Comparison of ENCODE assay signal across 20 mouse cellular contexts in the genomic region with DNA sequence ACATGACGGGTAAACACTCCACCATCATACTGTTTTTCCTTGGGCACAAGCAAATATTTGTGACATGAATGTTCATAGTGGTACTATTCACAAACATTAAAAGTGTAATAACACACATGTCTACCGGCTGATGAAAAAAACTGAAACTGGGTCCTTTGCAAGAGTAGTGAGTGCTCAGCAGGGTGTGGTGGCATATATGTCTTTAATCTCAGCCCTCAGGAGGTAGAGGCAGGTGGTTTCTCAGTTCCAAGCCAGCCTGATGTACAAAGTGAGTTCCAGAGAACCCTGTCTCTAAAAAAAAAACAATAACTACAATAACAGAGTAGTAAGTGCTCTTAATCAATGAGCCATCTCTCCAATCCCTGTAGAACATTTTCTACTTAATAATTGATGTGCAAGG. TPM values are rescaled to one million over a fixed set of nuclear protein-coding genes. Genes with fewer than 3 reads are reported as not detected.
"Had no signal": no experiment of that assay in that cellular context is flagged by ENCODE, and none has a peak within 500 bp of the region (broad histone marks: within the 10 kb centered on the region; RNA-seq: fewer than 3 reads in every experiment).

No protein-coding gene starts in this region.

- H3K4me2 ChIP-seq: lung, embryonic 14.5 days; midbrain, embryonic 12.5 days; neural tube, embryonic 13.5 days; neural tube, embryonic 15.5 days had no signal

- H3K9ac ChIP-seq: lung, embryonic 14.5 days; midbrain, embryonic 12.5 days; neural tube, embryonic 13.5 days; neural tube, embryonic 15.5 days had no signal

- H3K27me3 ChIP-seq: midbrain, embryonic 12.5 days; neural tube, embryonic 13.5 days; neural tube, embryonic 15.5 days had no signal

- ATAC-seq: midbrain, embryonic 16.5 days had no signal

- DNase-seq: lung, adult 18-20 months; lung, embryonic 14.5 days; lung, postnatal 10 days; lung, postnatal 4 days; midbrain, embryonic 14.5 days; retina, postnatal 1 day; right cerebral cortex, adult 18-20 months; right cerebral cortex, postnatal 25 days; right cerebral cortex, postnatal 4 days; spleen, adult 18-20 months; thymus, adult 18-20 months; thymus, postnatal 14 days; thymus, postnatal 36 days had no signal

- H3K4me1 ChIP-seq: midbrain, embryonic 10.5 days; midbrain, embryonic 12.5 days; neural tube, embryonic 13.5 days; neural tube, embryonic 15.5 days had no signal

- H3K4me3 ChIP-seq: midbrain, embryonic 10.5 days; midbrain, embryonic 12.5 days; myocyte; neural tube, embryonic 13.5 days; neural tube, embryonic 15.5 days had no signal

- H3K9me3 ChIP-seq: midbrain, embryonic 10.5 days; midbrain, embryonic 12.5 days; neural tube, embryonic 13.5 days; neural tube, embryonic 15.5 days had no signal

- H3K36me3 ChIP-seq: midbrain, embryonic 10.5 days; midbrain, embryonic 12.5 days; neural tube, embryonic 13.5 days; neural tube, embryonic 15.5 days had no signal

- H3K27ac ChIP-seq: midbrain, embryonic 10.5 days; midbrain, embryonic 12.5 days; neural tube, embryonic 13.5 days; neural tube, embryonic 15.5 days had no signal

RNA-seq across cellular contexts. Expression of gene Gpr84, which starts 45.6 kb away (rescaled TPM):
- polyA plus RNA-seq: lung, embryonic 14.5 days; thymus, postnatal 0 days had no signal
